Mouse (Mus musculus): ENCODE results near the gene Cox15. TPM values are rescaled to one million over a fixed set of nuclear protein-coding genes. Genes with fewer than 3 reads are reported as not detected.

The Cox15 gene
- polyA plus RNA-seq, 1 experiment from 2014 or later = 15.3 TPM

DNA sequence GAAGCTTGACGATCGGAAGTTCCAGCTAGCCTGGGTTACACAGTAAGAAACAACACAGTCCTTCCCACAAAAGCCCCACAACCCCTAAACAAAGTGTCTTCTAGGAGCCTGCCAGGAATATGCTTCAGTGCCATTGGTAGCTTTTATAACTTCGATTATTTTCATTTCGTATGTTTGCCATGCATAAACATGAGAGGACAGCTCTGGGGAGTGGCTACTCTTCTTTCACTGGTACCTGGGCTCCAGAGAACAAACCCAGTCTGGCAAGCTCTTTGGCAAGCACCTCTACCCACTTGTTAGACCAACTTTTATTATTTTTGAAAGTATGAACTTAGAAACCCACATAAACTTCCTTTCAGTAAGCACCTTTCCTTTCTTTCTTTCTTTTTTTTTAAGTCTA, 23.8 kb upstream of the Cox15 start:
- WGBS = 32% methylated on average over 4 of the region's 4 CpGs
- no peaks in the 10 kb centered on the region for H3K27me3 ChIP-seq (replicated peaks; ENCODE audit: control insufficient read depth, insufficient read depth, low read length)
- peak overlapping the region; percentile 82 for H3K27ac ChIP-seq (ENCODE audit: low read depth, low read length)
- no peak for ATAC-seq
- no peak overlapping the region for H3K4me2 ChIP-seq (replicated peaks; ENCODE audit: low read depth)
- no peak overlapping the region for H3K4me3 ChIP-seq (ENCODE audit: low read depth, low read length)
- no peaks in the 10 kb centered on the region for H3K4me1 ChIP-seq (replicated peaks; ENCODE audit: control insufficient read depth, insufficient read depth, low read length)
- no peaks in the 10 kb centered on the region for H3K9me3 ChIP-seq (ENCODE audit: control insufficient read depth)
- no peak overlapping the region for H3K9ac ChIP-seq (ENCODE audit: low read depth, low read length)
- H3K36me3 ChIP-seq (ENCODE audit: control insufficient read depth, insufficient read depth) = no peaks in the 10 kb centered on the region
- no peak for TF ChIP-seq CTCF (IDR thresholded peaks at IDR 0.05; ENCODE audit: low read depth)

GRCm38 (mm10) chr19:43775433-43775832, 22.6 kb upstream of the Cox15 start:
- H3K27ac ChIP-seq (ENCODE audit: low read depth, low read length) = peak overlapping the region; percentile 75
- TF ChIP-seq CTCF (IDR thresholded peaks at IDR 0.05; ENCODE audit: low read depth) = no peak
- H3K4me3 ChIP-seq (ENCODE audit: low read depth, low read length) = no peak overlapping the region
- H3K36me3 ChIP-seq (ENCODE audit: control insufficient read depth, insufficient read depth) = no peaks in the 10 kb centered on the region
- no peaks in the 10 kb centered on the region; the same call in 1 of the 2 replicates for H3K4me1 ChIP-seq (replicated peaks; ENCODE audit: control insufficient read depth, insufficient read depth, low read length)
- WGBS = 30% methylated on average over 10 of the region's 10 CpGs
- peak; percentile 69 for ATAC-seq
- 0 out of 2 replicates have a peak overlapping the region, but pooled peaks have one; percentile 17 for H3K4me2 ChIP-seq (replicated peaks; ENCODE audit: low read depth)
- H3K9me3 ChIP-seq (ENCODE audit: control insufficient read depth) = no peaks in the 10 kb centered on the region
- H3K27me3 ChIP-seq (replicated peaks; ENCODE audit: control insufficient read depth, insufficient read depth, low read length) = no peaks in the 10 kb centered on the region
- no peak overlapping the region for H3K9ac ChIP-seq (ENCODE audit: low read depth, low read length)

GRCm38 (mm10) chr19:43772311-43772710, 19.5 kb upstream of the Cox15 start:
- no peak overlapping the region for H3K4me3 ChIP-seq (ENCODE audit: low read depth, low read length)
- H3K27me3 ChIP-seq (replicated peaks; ENCODE audit: control insufficient read depth, insufficient read depth, low read length) = no peaks in the 10 kb centered on the region
- no peaks in the 10 kb centered on the region for H3K9me3 ChIP-seq (ENCODE audit: control insufficient read depth)
- WGBS = 54% methylated on average over 6 of the region's 6 CpGs
- TF ChIP-seq CTCF (IDR thresholded peaks at IDR 0.05; ENCODE audit: low read depth) = no peak
- H3K27ac ChIP-seq (ENCODE audit: low read depth, low read length) = no peak overlapping the region
- H3K9ac ChIP-seq (ENCODE audit: low read depth, low read length) = no peak overlapping the region
- no peaks in the 10 kb centered on the region; the same call in 1 of the 2 replicates for H3K4me1 ChIP-seq (replicated peaks; ENCODE audit: control insufficient read depth, insufficient read depth, low read length)
- 0 out of 2 replicates have a peak, but pooled peaks cover 4% of the 10 kb centered on the region for H3K36me3 ChIP-seq (ENCODE audit: control insufficient read depth, insufficient read depth)
- ATAC-seq = no peak
- H3K4me2 ChIP-seq (replicated peaks; ENCODE audit: low read depth) = no peak overlapping the region

- Histone ChIP-seq H3K4me2 (replicated peaks; ENCODE audit: low read depth) (no peak overlapping the region), H3K4me3 (ENCODE audit: low read depth, low read length) (no peak overlapping the region), H3K27ac (ENCODE audit: low read depth, low read length) (no peak overlapping the region), H3K27me3 (replicated peaks; ENCODE audit: control insufficient read depth, insufficient read depth, low read length) (no peaks in the 10 kb centered on the region), H3K9ac (ENCODE audit: low read depth, low read length) (no peak overlapping the region), H3K36me3 (ENCODE audit: control insufficient read depth, insufficient read depth) (0 out of 2 replicates have a peak, but pooled peaks cover 4% of the 10 kb centered on the region), H3K9me3 (ENCODE audit: control insufficient read depth) (no peaks in the 10 kb centered on the region), H3K4me1 (replicated peaks; ENCODE audit: control insufficient read depth, insufficient read depth, low read length) (no peaks in the 10 kb centered on the region; the same call in 1 of the 2 replicates)
- no peak for TF ChIP-seq CTCF (IDR thresholded peaks at IDR 0.05; ENCODE audit: low read depth)
- no peak for ATAC-seq
- WGBS = 72% methylated on average over 5 of the region's 5 CpGs
Measured at GRCm38 (mm10) chr19:43771499-43771969, 18.7 kb upstream of the Cox15 start.

DNA sequence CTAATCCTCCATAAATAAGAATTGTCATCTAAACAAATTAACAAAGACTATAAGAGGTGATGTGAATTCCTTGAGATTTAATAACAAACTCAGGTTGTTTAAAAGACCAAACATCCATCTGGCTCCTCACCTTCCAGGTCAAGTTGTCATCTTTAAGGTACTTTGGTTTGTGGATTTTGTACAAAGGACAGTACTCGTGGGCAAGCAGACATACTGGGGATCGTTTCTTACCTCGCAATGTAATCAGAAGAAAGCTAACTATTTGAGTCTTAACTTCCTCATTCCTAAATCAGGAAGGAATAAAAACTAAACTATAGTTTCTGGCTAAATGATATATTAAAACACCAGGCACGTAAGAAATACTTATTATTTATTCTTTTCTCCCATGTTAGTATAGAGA, 17.8 kb upstream of the Cox15 start:
- no peaks in the 10 kb centered on the region for H3K27me3 ChIP-seq (replicated peaks; ENCODE audit: control insufficient read depth, insufficient read depth, low read length)
- TF ChIP-seq CTCF (IDR thresholded peaks at IDR 0.05; ENCODE audit: low read depth) = no peak
- no peak overlapping the region for H3K4me3 ChIP-seq (ENCODE audit: low read depth, low read length)
- no peak overlapping the region for H3K9ac ChIP-seq (ENCODE audit: low read depth, low read length)
- H3K4me1 ChIP-seq (replicated peaks; ENCODE audit: control insufficient read depth, insufficient read depth, low read length) = no peaks in the 10 kb centered on the region; the same call in 1 of the 2 replicates
- no peak for ATAC-seq
- no peak overlapping the region for H3K4me2 ChIP-seq (replicated peaks; ENCODE audit: low read depth)
- H3K27ac ChIP-seq (ENCODE audit: low read depth, low read length) = no peak overlapping the region
- no peaks in the 10 kb centered on the region for H3K9me3 ChIP-seq (ENCODE audit: control insufficient read depth)
- 0 out of 2 replicates have a peak, but pooled peaks cover 4% of the 10 kb centered on the region for H3K36me3 ChIP-seq (ENCODE audit: control insufficient read depth, insufficient read depth)
- WGBS = 36% methylated on average over 4 of the region's 4 CpGs

GRCm38 (mm10) chr19:43769366-43769960, 16.7 kb upstream of the Cox15 start:
- H3K27me3 ChIP-seq (replicated peaks; ENCODE audit: control insufficient read depth, insufficient read depth, low read length) = no peaks in the 10 kb centered on the region
- no peak overlapping the region for H3K4me2 ChIP-seq (replicated peaks; ENCODE audit: low read depth)
- H3K9ac ChIP-seq (ENCODE audit: low read depth, low read length) = no peak overlapping the region
- no peaks in the 10 kb centered on the region; the same call in 1 of the 2 replicates for H3K4me1 ChIP-seq (replicated peaks; ENCODE audit: control insufficient read depth, insufficient read depth, low read length)
- no peak overlapping the region for H3K27ac ChIP-seq (ENCODE audit: low read depth, low read length)
- ATAC-seq = no peak
- TF ChIP-seq CTCF (IDR thresholded peaks at IDR 0.05; ENCODE audit: low read depth) = no peak
- H3K4me3 ChIP-seq (ENCODE audit: low read depth, low read length) = no peak overlapping the region
- 0 out of 2 replicates have a peak, but pooled peaks cover 4% of the 10 kb centered on the region for H3K36me3 ChIP-seq (ENCODE audit: control insufficient read depth, insufficient read depth)
- no peaks in the 10 kb centered on the region for H3K9me3 ChIP-seq (ENCODE audit: control insufficient read depth)
- WGBS = 60% methylated on average over 5 of the region's 5 CpGs

Data from intestine, postnatal 0 days (tissue).